Mouse (Mus musculus) limb, embryonic 12.5 days (tissue): ENCODE measurements around the gene Rft1. TPM values are rescaled to one million over a fixed set of nuclear protein-coding genes. Genes with fewer than 3 reads are reported as not detected.

Source experiments
- ATAC-seq: fragments of 200-750 bp; cut with Nextera tagmentation; 2 replicates; pipeline ENCODE4 v1.8.0; 2017; ENCODE audit warnings: low read depth, moderate TSS enrichment; ENCODE audit not compliant: insufficient number of reproducible peaks, insufficient read depth, low FRiP score, low TSS enrichment
- H3K27ac ChIP-seq: fragments of 300-500 bp; sonication (generic); 2 replicates; pipeline ENCODE4 v1.5.1; 2016; ENCODE audit warnings: mild to moderate bottlenecking, moderate library complexity
- H3K27me3 ChIP-seq: fragments of 300-500 bp; sonication (generic); 2 replicates; pipeline ENCODE4 v1.6.1; 2016; ENCODE audit warnings: mild to moderate bottlenecking, moderate library complexity
- H3K36me3 ChIP-seq: fragments of 300-500 bp; sonication (generic); 2 replicates; pipeline ENCODE4 v1.6.1; 2016; ENCODE audit warnings: mild to moderate bottlenecking, moderate library complexity
- H3K4me1 ChIP-seq: fragments of 300-500 bp; sonication (generic); replicated peaks from 2 replicates; pipeline ENCODE4 v1.6.1; 2016
- H3K4me2 ChIP-seq: fragments of 300-500 bp; sonication (generic); 2 replicates; pipeline ENCODE4 v1.6.1; 2016; ENCODE audit warnings: mild to moderate bottlenecking, moderate library complexity
- H3K4me3 ChIP-seq: fragments of 300-500 bp; sonication (generic); replicated peaks from 2 replicates; pipeline ENCODE4 v1.5.1; 2016; ENCODE audit warnings: mild to moderate bottlenecking
- H3K9ac ChIP-seq: fragments of 300-500 bp; sonication (generic); replicated peaks from 2 replicates; pipeline ENCODE4 v1.6.1; 2016; ENCODE audit warnings: mild to moderate bottlenecking, moderate library complexity
- H3K9me3 ChIP-seq: fragments of 300-500 bp; sonication (generic); 2 replicates; pipeline ENCODE4 v1.6.1; 2016; ENCODE audit warnings: mild to moderate bottlenecking, moderate library complexity
- WGBS: fragments of 180-500 bp; shearing (Covaris S2); methylation state at CpG from one replicate; pipeline ENCODE4 v1.1.7; 2016; 5-methylcytosine and 5-hydroxymethylcytosine counted together
- polyA plus RNA-seq: library from polyadenylated mRNA; unstranded; fragments of >200 nt; fragmentation: Nextera tagmentation; extraction: Ambion mirVana; gene quantifications from 2 replicates; pipeline ENCODE4 v1.2.1, GENCODE M21; 2016

Gene Rft1
- 20.3 and 21.7 TPM in 2 replicates for polyA plus RNA-seq

- Histone ChIP-seq H3K27me3 (no peaks in the 10 kb centered on the region), H3K4me2 (peak within 1 kb of the TSS; percentile 77), H3K27ac (peak within 1 kb of the TSS; percentile 91), H3K36me3 (peaks cover 9% of the 10 kb centered on the region; the same call in 1 of the 2 replicates), H3K9me3 (no peaks in the 10 kb centered on the region), H3K4me1 (peaks cover 10% of the 10 kb centered on the region), H3K4me3 (peak within 1 kb of the TSS; percentile 85), H3K9ac (peak within 1 kb of the TSS; percentile 95)
- ATAC-seq, result peak; percentile 92
- 3% methylated on average over 38 of the region's 38 CpGs for whole genome bisulfite sequencing
Measured at GRCm38 (mm10) chr14:30653943-30654659, at the start of gene Rft1. TSS of gene Rft1 (plus strand) at chr14:30654360.

DNA sequence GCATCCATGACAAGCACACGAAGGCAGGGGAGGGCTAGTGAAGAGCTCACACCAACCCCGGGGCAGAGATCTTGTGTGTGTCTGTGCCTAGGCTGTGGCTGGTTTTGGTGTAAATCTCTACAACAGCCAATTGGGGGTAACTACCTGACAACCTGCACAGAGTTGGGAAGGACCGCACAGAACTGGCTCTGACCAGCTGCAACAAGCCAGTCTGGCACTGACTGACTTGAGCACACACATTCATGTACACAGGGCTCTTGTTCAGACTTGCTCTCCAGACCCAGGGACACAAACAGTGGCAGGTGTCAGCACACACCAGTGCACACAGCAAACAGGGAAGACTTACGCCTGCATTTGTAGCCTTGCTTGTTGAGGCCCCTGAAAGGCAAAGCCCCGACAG is 47.3 kb upstream of the Rft1 start:
- Histone ChIP-seq H3K4me2 (no peak overlapping the region), H3K27ac (no peak overlapping the region), H3K4me1 (no peaks in the 10 kb centered on the region), H3K4me3 (no peak overlapping the region), H3K9ac (no peak overlapping the region), H3K36me3 (peaks cover 74% of the 10 kb centered on the region), H3K27me3 (no peaks in the 10 kb centered on the region), H3K9me3 (no peaks in the 10 kb centered on the region)
- ATAC-seq, result no peak
- 92% methylated on average over 5 of the region's 5 CpGs for WGBS

GRCm38 (mm10) chr14:30607696-30608095 is 46.5 kb upstream of the Rft1 start:
- H3K27ac ChIP-seq, result no peak overlapping the region
- no peaks in the 10 kb centered on the region for H3K27me3 ChIP-seq
- 72% methylated on average over 4 of the region's 4 CpGs for WGBS
- no peak overlapping the region for H3K4me3 ChIP-seq
- H3K9me3 ChIP-seq, result no peaks in the 10 kb centered on the region
- H3K36me3 ChIP-seq, result peaks cover 65% of the 10 kb centered on the region
- no peak for ATAC-seq
- no peaks in the 10 kb centered on the region; the same call in 1 of the 2 replicates for H3K4me1 ChIP-seq
- no peak overlapping the region for H3K4me2 ChIP-seq
- H3K9ac ChIP-seq, result no peak overlapping the region

DNA sequence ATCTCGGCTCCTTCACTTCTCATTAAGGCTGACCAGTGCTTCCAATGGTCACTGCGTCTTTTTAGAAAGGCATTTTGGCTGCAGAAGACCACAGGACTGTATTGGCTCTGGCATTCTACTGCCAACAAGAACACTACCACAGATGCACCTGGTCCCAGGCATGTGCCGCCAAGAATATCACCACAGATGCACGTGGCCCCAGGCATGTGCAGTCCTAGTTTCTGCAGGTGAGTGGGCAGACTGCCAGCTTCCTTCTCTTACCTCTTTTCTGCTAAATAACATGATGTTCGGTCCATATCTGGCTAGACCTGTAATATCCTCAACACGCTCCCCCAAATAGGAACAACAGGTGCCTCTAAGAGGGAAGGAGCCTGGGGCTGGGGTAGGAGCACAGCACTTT is 46.0 kb upstream of the Rft1 start:
- Histone ChIP-seq H3K4me3 (no peak overlapping the region), H3K4me1 (no peaks in the 10 kb centered on the region; the same call in 1 of the 2 replicates), H3K27me3 (no peaks in the 10 kb centered on the region), H3K27ac (no peak overlapping the region), H3K9ac (no peak overlapping the region), H3K36me3 (peaks cover 62% of the 10 kb centered on the region), H3K4me2 (no peak overlapping the region), H3K9me3 (no peaks in the 10 kb centered on the region)
- WGBS, result 85% methylated on average over 6 of the region's 6 CpGs
- ATAC-seq, result no peak

DNA sequence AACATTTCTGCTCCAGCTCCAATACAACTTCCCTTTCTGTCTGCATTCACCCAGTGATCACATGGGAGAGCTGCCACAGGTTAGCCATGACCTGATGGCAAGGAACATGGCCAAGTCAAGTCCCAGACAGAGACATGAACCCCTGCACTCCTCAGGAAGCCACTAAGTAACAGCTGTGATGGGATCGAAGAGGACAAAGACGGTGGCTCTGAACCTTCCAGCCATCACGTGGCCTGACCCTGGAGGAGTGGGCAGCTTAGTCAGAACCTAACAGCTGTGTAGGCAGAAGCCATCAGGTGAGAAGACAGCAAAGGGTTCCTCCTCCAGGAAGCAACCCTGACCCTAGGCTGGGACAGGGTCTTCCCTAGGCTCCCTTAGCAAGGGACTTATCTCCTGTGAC is 44.7 kb upstream of the Rft1 start:
- no peaks in the 10 kb centered on the region for H3K9me3 ChIP-seq
- 93% methylated on average over 3 of the region's 3 CpGs for WGBS
- H3K36me3 ChIP-seq, result peaks cover 50% of the 10 kb centered on the region
- no peak overlapping the region for H3K4me2 ChIP-seq
- ATAC-seq, result no peak
- no peak overlapping the region for H3K27ac ChIP-seq
- H3K4me3 ChIP-seq, result no peak overlapping the region
- H3K27me3 ChIP-seq, result no peaks in the 10 kb centered on the region
- H3K4me1 ChIP-seq, result no peaks in the 10 kb centered on the region; the same call in 1 of the 2 replicates
- no peak overlapping the region for H3K9ac ChIP-seq

DNA sequence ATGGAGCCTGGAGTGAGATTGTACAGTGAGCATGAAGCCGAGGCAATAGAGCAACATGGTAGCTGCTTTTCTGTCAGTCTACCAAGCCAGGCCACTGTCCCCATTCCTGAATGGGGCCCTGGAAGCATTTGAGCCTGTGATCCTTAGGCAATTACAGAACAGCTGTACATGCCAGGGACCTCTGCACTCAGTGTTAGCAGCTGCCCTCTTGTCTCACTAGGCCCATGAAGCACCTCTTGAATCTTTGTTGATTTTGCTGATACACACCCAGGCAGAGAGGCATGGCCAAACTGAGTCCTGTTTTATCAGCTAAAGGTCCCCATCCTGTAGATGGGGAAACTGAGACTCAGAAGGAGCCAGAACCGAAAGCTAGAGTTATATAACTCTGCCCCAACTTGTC is 43.9 kb upstream of the Rft1 start:
- Histone ChIP-seq H3K9me3 (no peaks in the 10 kb centered on the region), H3K27ac (no peak overlapping the region), H3K36me3 (peaks cover 43% of the 10 kb centered on the region), H3K4me2 (no peak overlapping the region), H3K4me3 (no peak overlapping the region), H3K4me1 (no peaks in the 10 kb centered on the region; the same call in 1 of the 2 replicates), H3K9ac (no peak overlapping the region), H3K27me3 (no peaks in the 10 kb centered on the region)
- ATAC-seq, result no peak
- 72% methylated on average over 2 of the region's 2 CpGs for WGBS

- Histone ChIP-seq H3K4me1 (no peaks in the 10 kb centered on the region; the same call in 1 of the 2 replicates), H3K9me3 (no peaks in the 10 kb centered on the region), H3K27ac (no peak overlapping the region), H3K4me3 (no peak overlapping the region), H3K4me2 (no peak overlapping the region), H3K9ac (no peak overlapping the region), H3K27me3 (no peaks in the 10 kb centered on the region), H3K36me3 (peaks cover 36% of the 10 kb centered on the region)
- WGBS, result 76% methylated on average over 3 of the region's 3 CpGs
- no peak for ATAC-seq
Measured at GRCm38 (mm10) chr14:30610940-30611339, 43.2 kb upstream of the Rft1 start.

DNA sequence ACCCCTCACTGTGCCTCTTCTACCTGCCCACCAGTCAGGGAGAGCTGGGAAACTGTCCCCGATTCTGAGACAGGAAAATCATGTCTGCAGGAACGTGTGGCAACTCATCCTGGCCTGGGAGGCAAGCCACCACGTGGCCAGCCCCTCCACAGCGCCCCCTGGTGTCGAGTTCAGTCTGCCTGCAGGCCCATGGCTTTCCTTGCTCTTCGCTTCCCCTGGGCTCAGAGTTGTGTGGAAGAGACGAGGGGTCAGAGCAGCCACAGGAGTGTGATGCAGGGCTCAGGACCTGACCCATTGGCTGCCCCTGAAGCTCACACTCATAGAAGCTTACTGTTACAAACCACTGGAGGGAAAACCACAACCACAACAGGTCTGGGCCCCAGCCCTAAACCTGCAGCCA is 41.6 kb upstream of the Rft1 start:
- no peak overlapping the region for H3K27ac ChIP-seq
- 31% methylated on average over 7 of the region's 7 CpGs for WGBS
- H3K9me3 ChIP-seq, result no peaks in the 10 kb centered on the region
- no peak overlapping the region for H3K9ac ChIP-seq
- no peak overlapping the region for H3K4me2 ChIP-seq
- no peaks in the 10 kb centered on the region for H3K27me3 ChIP-seq
- H3K4me1 ChIP-seq, result no peaks in the 10 kb centered on the region; the same call in 1 of the 2 replicates
- no peak for ATAC-seq
- H3K36me3 ChIP-seq, result peaks cover 23% of the 10 kb centered on the region
- no peak overlapping the region for H3K4me3 ChIP-seq

GRCm38 (mm10) chr14:30612962-30613715 is 41.0 kb upstream of the Rft1 start:
- Histone ChIP-seq H3K27ac (no peak overlapping the region), H3K27me3 (no peaks in the 10 kb centered on the region), H3K4me3 (no peak overlapping the region), H3K4me2 (no peak overlapping the region), H3K36me3 (peaks cover 17% of the 10 kb centered on the region), H3K4me1 (no peaks in the 10 kb centered on the region; the same call in 1 of the 2 replicates), H3K9ac (no peak overlapping the region), H3K9me3 (no peaks in the 10 kb centered on the region)
- 86% methylated on average over 2 of the region's 2 CpGs for WGBS
- 0 out of 2 replicates have a peak, but pooled peaks have one; percentile 10 for ATAC-seq

DNA sequence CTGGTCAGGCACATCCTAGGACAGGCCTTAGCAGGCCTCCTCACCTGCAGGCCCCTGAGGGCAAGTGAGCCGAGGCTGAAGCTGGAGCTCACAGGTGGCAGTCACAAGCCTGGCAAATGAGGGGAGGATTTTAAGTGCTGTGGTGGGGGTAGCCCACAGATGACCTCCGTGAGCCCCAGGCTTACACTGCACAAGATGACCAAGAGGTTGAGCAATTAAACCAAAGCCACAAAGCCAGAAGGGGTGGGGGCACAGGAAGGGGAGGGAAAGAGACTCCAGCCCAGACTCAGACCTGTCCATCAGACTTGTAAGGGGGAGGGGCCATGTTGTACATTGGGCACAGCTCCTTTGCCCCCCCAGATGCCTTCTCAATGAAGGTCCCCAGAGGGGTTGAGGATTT is 37.4 kb upstream of the Rft1 start:
- Histone ChIP-seq H3K27ac (no peak overlapping the region), H3K27me3 (no peaks in the 10 kb centered on the region; the same call in 1 of the 2 replicates), H3K9me3 (no peaks in the 10 kb centered on the region), H3K4me3 (no peak overlapping the region), H3K4me1 (no peaks in the 10 kb centered on the region; the same call in 1 of the 2 replicates), H3K9ac (no peak overlapping the region), H3K4me2 (no peak overlapping the region), H3K36me3 (0 out of 2 replicates have a peak, but pooled peaks cover 4% of the 10 kb centered on the region)
- WGBS, result 46% methylated on average over 2 of the region's 2 CpGs
- ATAC-seq, result no peak

DNA sequence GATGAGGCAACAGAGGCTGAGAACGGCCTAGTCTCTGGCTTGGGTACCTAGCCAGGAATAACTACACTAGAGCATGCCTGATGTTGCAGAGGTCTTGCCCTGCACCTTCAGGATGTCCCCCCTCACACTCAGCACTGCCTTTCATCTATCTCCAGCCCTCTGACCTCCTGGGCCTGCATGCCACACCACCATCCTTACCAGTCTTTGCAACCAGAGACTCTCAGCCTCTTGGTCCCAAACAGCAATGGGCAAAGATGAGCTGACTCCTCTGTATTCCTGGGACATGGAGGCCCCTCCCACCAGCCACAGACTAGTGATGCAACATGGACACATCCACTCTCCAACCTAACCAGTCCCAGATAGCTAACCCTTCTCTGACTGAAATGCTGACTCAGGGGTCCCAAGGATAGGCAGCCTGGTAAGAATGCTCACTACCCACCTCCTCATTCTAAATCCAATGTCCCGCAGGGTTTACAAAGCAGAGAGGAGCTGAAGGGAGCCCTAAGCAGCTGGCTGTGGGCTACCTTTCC is 35.3 kb upstream of the Rft1 start:
- 90% methylated on average over 2 of the region's 2 CpGs for WGBS
- H3K4me3 ChIP-seq, result no peak overlapping the region
- H3K9ac ChIP-seq, result no peak overlapping the region
- no peak overlapping the region for H3K4me2 ChIP-seq
- ATAC-seq, result no peak
- H3K36me3 ChIP-seq, result 0 out of 2 replicates have a peak, but pooled peaks cover 4% of the 10 kb centered on the region
- no peaks in the 10 kb centered on the region; the same call in 1 of the 2 replicates for H3K27me3 ChIP-seq
- no peaks in the 10 kb centered on the region for H3K9me3 ChIP-seq
- peaks cover 6% of the 10 kb centered on the region; the same call in 1 of the 2 replicates for H3K4me1 ChIP-seq
- H3K27ac ChIP-seq, result no peak overlapping the region
